Mouse (Mus musculus) stomach, postnatal 0 days (tissue): Measurements from ENCODE around the gene Sidt2.

Experiments used
- CTCF ChIP-seq: IDR thresholded peaks from 2 replicates; pipeline ENCODE4 v1.5.1; 2016; ENCODE audit warnings: antibody characterized with exemption, low read depth, mild to moderate bottlenecking, moderate library complexity
- EP300 ChIP-seq: optimal IDR thresholded peaks from 2 replicates; pipeline ENCODE3; 2016; ENCODE audit warnings: antibody characterized with exemption

DNA sequence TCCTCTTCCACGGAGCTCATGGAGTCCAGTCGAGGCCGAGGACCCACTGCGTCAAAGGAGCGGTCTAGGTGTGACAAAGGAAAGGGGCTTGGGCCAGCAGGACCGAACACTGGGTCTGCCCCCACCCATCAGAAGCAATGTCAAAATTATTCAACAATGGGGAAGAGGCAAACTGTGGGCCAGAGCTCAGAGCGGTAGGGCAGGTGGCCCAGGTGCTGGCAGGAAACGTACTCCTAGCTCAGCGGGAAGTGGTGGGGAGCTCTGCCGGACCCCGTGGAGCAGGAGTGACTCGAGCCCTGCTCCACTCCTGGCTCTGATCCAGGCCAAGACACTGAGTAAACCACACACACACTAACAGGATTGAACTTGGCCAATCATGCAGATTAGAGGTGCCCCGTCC, 9.3 kb downstream of the Sidt2 start:
- TF ChIP-seq CTCF (no peak), EP300 (no peak)
